Mouse (Mus musculus): ENCODE data around the gene Upf3a.

GRCm38 (mm10) chr8:13793097-13793745, 7.8 kb downstream of the Upf3a start:
- no peak for TF ChIP-seq CTCF (IDR thresholded peaks at IDR 0.05)
- no peak for TF ChIP-seq EP300 (IDR thresholded peaks at IDR 0.05)
